Comparison of ENCODE assay signal across 13 mouse cellular contexts in the genomic region with DNA sequence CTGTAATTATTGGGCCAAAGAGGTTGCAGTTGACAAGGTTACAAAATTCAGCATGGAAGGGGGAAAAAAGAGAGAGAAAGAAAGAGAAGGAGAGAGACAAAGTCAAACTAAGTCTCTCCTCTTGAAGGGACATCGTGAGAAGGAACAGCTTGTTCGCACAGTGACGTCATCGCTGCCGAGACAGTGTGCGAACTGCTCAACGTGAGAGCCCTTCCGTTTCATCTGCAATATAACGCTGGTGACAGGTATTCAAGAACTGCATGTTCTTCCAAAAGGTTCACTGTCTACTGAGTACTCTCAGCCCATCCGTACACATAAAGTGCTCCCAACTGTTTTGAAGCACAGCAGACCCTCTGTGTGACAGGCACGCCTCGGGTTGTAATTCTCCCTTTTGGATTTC. TPM values are rescaled to one million over a fixed set of nuclear protein-coding genes. Genes with fewer than 3 reads are reported as not detected.
DNase-seq lines count a peak whose midpoint lies in the region; ATAC-seq and TF ChIP-seq lines count a peak whose summit lies in the region.
"Had no signal": no experiment of that assay in that cellular context is flagged by ENCODE, and none has a peak within 500 bp of the region (broad histone marks: within the 10 kb centered on the region; RNA-seq: fewer than 3 reads in every experiment).

No protein-coding gene starts in this region.

- intact Hi-C loops in heart, postnatal 25 days (cut with DNase I) = no loop called here
- intact Hi-C loops in heart, postnatal 36 days (cut with DNase I) = no loop called here

- no peaks in the 10 kb centered on the region for H3K4me1 ChIP-seq in stomach, embryonic 14.5 days (ENCODE audit: control insufficient read depth, insufficient read depth, low read length)
- H3K4me1 ChIP-seq in stomach, postnatal 0 days (replicated peaks; ENCODE audit: control insufficient read depth, insufficient read depth) = no peaks in the 10 kb centered on the region
- H3K4me1 ChIP-seq in thymus, adult 2 months (replicated peaks; ENCODE audit: control insufficient read depth, insufficient read depth, low read length) = no peaks in the 10 kb centered on the region
- H3K4me1 ChIP-seq: liver, embryonic 15.5 days; midbrain, embryonic 12.5 days had no signal

- ATAC-seq in stomach, embryonic 14.5 days (ENCODE audit: insufficient number of reproducible peaks, insufficient read depth, low FRiP score, low read depth) = no peak
- ATAC-seq in stomach, postnatal 0 days (ENCODE audit: low FRiP score, low TSS enrichment) = no peak
- ATAC-seq: forebrain, embryonic 15.5 days had no signal

- no peak overlapping the region for H3K4me2 ChIP-seq in stomach, embryonic 14.5 days (replicated peaks; ENCODE audit: low read depth, low read length)
- H3K4me2 ChIP-seq in stomach, postnatal 0 days (replicated peaks; ENCODE audit: low read depth) = no peak overlapping the region
- H3K4me2 ChIP-seq: forebrain, embryonic 15.5 days; liver, embryonic 15.5 days; midbrain, embryonic 12.5 days had no signal

- H3K9ac ChIP-seq in stomach, embryonic 14.5 days (replicated peaks; ENCODE audit: low read depth, low read length) = no peak overlapping the region
- no peak overlapping the region for H3K9ac ChIP-seq in stomach, postnatal 0 days (ENCODE audit: low read length)
- H3K9ac ChIP-seq: forebrain, embryonic 15.5 days; liver, embryonic 15.5 days; midbrain, embryonic 12.5 days had no signal

- H3K4me3 ChIP-seq in stomach, embryonic 14.5 days (ENCODE audit: low read depth, low read length) = no peak overlapping the region
- H3K4me3 ChIP-seq in stomach, postnatal 0 days (ENCODE audit: low read depth, low read length) = no peak overlapping the region
- H3K4me3 ChIP-seq in thymus, adult 2 months (ENCODE audit: control insufficient read depth, insufficient read depth, low read length) = no peak overlapping the region
- H3K4me3 ChIP-seq: forebrain, embryonic 15.5 days; liver, embryonic 15.5 days; midbrain, embryonic 12.5 days had no signal

- no peaks in the 10 kb centered on the region for H3K36me3 ChIP-seq in stomach, embryonic 14.5 days (ENCODE audit: control insufficient read depth, insufficient read depth, low read length)
- H3K36me3 ChIP-seq in stomach, postnatal 0 days (ENCODE audit: control insufficient read depth, insufficient read depth, low read length) = no peaks in the 10 kb centered on the region
- H3K36me3 ChIP-seq in thymus, adult 2 months (ENCODE audit: control insufficient read depth, insufficient read depth, low read length) = no peaks in the 10 kb centered on the region
- H3K36me3 ChIP-seq: forebrain, embryonic 15.5 days; liver, embryonic 15.5 days; midbrain, embryonic 12.5 days had no signal

- H3K27ac ChIP-seq in stomach, embryonic 14.5 days (ENCODE audit: low read length) = peak overlapping the region; percentile 15; the same call in 1 of the 2 replicates
- H3K27ac ChIP-seq in stomach, postnatal 0 days (replicated peaks) = no peak overlapping the region
- H3K27ac ChIP-seq in thymus, adult 2 months (ENCODE audit: control insufficient read depth, insufficient read depth, low read length) = no peak overlapping the region
- H3K27ac ChIP-seq: forebrain, embryonic 15.5 days; liver, embryonic 15.5 days; midbrain, embryonic 12.5 days had no signal

- DNase-seq in heart, adult 18-20 months = peak; percentile 49 to 52
- DNase-seq in heart, postnatal 25 days (ENCODE audit: low spot score) = no peak
- DNase-seq in stomach, postnatal 0 days (ENCODE audit: low spot score) = no peak
- DNase-seq in heart, postnatal 36 days = peak; percentile 33 to 37
- DNase-seq in testis, postnatal 14 days (ENCODE audit: low spot score) = peak; percentile 48
- DNase-seq in thymus, adult 2 months = no peak
- DNase-seq in layer of hippocampus, adult 18-20 months (ENCODE audit: low spot score in 2 of 2) = no peak
- DNase-seq: adrenal gland, postnatal 10 days; gastrocnemius, postnatal 36 days had no signal

- H3K9me3 ChIP-seq in stomach, embryonic 14.5 days (ENCODE audit: control insufficient read depth, low read depth, low read length) = no peaks in the 10 kb centered on the region
- H3K9me3 ChIP-seq in stomach, postnatal 0 days (ENCODE audit: control insufficient read depth, low read length) = no peaks in the 10 kb centered on the region
- H3K9me3 ChIP-seq: forebrain, embryonic 15.5 days; liver, embryonic 15.5 days; midbrain, embryonic 12.5 days had no signal

- TF ChIP-seq EP300 in stomach, postnatal 0 days (optimal IDR thresholded peaks at IDR 0.05) = no peak

- TF ChIP-seq CTCF in stomach, postnatal 0 days (IDR thresholded peaks at IDR 0.05; ENCODE audit: low read depth) = no peak
- TF ChIP-seq CTCF in thymus, adult 2 months (IDR thresholded peaks at IDR 0.05; ENCODE audit: borderline replicate concordance, control insufficient read depth, extremely low read depth, insufficient read depth, low read length, poor library complexity) = no peak

- no peak for TF ChIP-seq POLR2A in thymus, adult 2 months (IDR thresholded peaks at IDR 0.05; ENCODE audit: control insufficient read depth, extremely low read depth, insufficient read depth, low read length, poor library complexity)

- WGBS in stomach, embryonic 14.5 days = 61% methylated on average over 12 of the region's 12 CpGs
- WGBS in stomach, postnatal 0 days = 56% methylated on average over 12 of the region's 12 CpGs
- WGBS in thymus, adult 2 months = 89% methylated on average over 12 of the region's 12 CpGs

- no peaks in the 10 kb centered on the region for H3K27me3 ChIP-seq in stomach, embryonic 14.5 days (ENCODE audit: control insufficient read depth, insufficient read depth, low read length)
- no peaks in the 10 kb centered on the region for H3K27me3 ChIP-seq in stomach, postnatal 0 days (ENCODE audit: control insufficient read depth, insufficient read depth, low read length)
- no peaks in the 10 kb centered on the region for H3K27me3 ChIP-seq in thymus, adult 2 months (ENCODE audit: control insufficient read depth, insufficient read depth, low read length)
- H3K27me3 ChIP-seq: forebrain, embryonic 15.5 days; liver, embryonic 15.5 days; midbrain, embryonic 12.5 days had no signal

RNA-seq across cellular contexts. Expression of a gene that starts 59.4 kb away (rescaled TPM):
- 10 to 100 TPM; 32.5 to 34.5 TPM for total RNA-seq in heart, adult 18-20 months (2021)
- total RNA-seq in heart, postnatal 25 days (2021) = 10 to 100 TPM; 25.8 to 29.7 TPM
- polyA plus RNA-seq in stomach, embryonic 14.5 days (2014; fragmentation: Nextera tagmentation; extraction: Ambion mirVana) = 67.4 and 68.0 TPM in 2 replicates
- polyA plus RNA-seq in stomach, postnatal 0 days (2015; fragmentation: Nextera tagmentation; extraction: Ambion mirVana) = 69.4 and 70.0 TPM in 2 replicates
- 10 to 100 TPM; 31.6 to 34.1 TPM for total RNA-seq in heart, postnatal 36 days (2021)
- polyA plus RNA-seq in thymus, adult 2 months (2012; rRNA removed) = 15.0 and 19.8 TPM in 2 replicates
- total RNA-seq in layer of hippocampus, adult 18-20 months (2021) = 10 to 100 TPM; 21.0 to 24.3 TPM

Comparison
In these comparisons a context has a peak if more than half of its experiments do, and no peak if none do; other contexts are left out.
1. DNase-seq: peak in heart, adult 18-20 months (2 of 2), heart, postnatal 36 days (2 of 2) and testis, postnatal 14 days (single experiment); none in heart, postnatal 25 days (single experiment), stomach, postnatal 0 days (single experiment), thymus, adult 2 months (single experiment) and layer of hippocampus, adult 18-20 months (0 of 2).